Mouse (Mus musculus) heart, postnatal 10 days (tissue): ENCODE results near the gene Rev3l. TPM values are rescaled to one million over a fixed set of nuclear protein-coding genes. Genes with fewer than 3 reads are reported as not detected.

Experiments
- DNase-seq, 2 experiments: peaks; one replicate each; pipeline ENCODE4 v3.0.0; 2021
- intact Hi-C: fragments of 180-260 bp; cut with DNase I; formaldehyde crosslinking; loops from one replicate; pipeline ENCODE4 v1.15.1; 2025
- total RNA-seq, 2 experiments: library from RNA; stranded (reverse); gene quantifications; 2 replicates each; pipeline ENCODE4 v1.2.3; 2021

Rev3l gene
- total RNA-seq = 10 to 100 TPM; 23.1 to 30.5 TPM

DNA sequence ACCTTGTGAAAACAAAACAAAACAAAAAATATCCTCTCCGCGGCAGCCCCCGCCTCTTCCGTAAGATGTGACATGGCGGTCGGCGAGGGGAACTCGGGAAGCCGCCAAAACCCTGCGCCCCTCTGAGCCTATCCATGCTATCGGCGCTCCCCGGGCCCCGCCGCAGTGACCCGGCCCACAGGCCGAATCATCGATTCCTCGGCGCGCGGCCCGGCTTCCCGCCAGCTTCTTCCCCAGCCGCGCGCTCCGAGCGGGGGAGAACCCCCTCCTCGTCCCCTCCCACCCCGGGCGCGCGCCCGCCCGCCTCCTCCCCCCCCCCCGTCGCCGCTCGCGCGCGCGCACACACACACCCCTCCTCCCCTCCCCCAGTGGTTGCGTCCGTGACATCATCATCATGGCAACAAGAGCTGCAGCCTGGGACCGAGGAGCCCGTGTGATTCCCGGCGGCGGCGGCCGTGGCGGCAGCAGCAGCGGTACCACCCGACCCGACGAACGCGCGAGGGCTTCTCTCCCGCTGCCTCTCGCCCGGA lies at the start of gene Rev3l:
Gene Rev3l (plus strand): TSS at position 383 of the 530 bp plus-strand sequence.
- DNase-seq = peak; percentile 93 to 95
- intact Hi-C loops = loop anchor here (2.0 to 5.0 kb wide), 5 partner anchors 84 to 560 kb away; partner anchors contain the start of gene Traf3ip2

DNA sequence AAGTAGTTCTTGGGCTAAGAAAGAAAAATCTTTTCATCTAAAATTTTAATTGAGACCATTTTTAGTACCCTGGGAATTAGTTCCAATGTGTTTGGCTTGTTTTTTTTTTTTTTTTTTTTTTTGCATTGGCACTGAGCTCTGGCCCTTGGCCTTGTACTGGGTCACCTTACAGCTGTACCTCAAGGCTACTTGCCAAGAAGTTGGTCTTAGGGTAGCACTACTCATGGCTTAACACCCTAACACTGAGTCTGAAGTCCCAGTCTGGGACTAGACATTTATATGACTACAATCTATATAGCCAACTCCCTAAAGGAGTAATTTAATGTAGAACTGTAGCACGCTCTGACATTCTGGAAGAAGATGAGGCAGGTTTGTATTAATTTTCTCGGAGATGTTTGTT lies 49.4 kb upstream of the Rev3l start:
- intact Hi-C loops = no loop called here
- no peak for DNase-seq

DNA sequence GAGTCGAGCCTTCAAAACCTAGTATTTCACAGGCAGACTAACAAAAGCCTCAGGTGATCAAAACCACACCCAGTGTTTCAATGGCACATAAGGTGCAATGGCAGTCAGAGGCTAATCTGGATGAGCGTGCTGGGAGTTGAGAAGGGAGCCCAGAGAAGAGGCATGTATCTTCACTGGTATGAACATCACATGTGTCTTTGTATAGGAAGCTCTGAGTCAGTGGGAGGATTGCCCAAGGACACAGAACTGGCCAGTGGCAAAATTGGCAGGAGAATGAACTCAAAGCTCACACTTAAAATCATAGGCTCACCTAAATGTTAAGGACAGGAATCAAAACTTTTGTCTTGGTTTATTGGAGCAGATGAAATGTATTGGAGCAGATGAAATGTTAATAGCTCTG lies 48.4 kb upstream of the Rev3l start:
- intact Hi-C loops = no loop called here
- DNase-seq = no peak

DNA sequence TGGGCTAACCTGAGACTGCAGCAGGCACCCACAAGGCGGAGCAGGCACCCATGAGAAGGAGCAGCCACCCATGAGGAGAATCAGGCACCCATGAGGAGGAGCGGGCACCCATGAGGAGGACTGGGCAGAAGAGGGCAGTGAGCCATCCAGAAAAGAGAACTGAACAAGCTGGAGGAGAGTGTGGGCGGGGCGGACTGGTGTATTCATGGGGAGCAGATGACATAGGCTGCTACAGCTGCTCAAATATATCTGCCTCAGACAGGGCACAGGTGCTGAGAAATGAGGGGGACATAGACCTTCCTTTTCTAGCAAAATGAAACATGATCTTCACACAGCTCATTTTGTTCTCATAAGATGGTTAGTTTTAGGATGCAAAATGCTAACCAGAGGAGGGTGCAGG lies 45.1 kb upstream of the Rev3l start:
- intact Hi-C loops = no loop called here
- no peak for DNase-seq

DNA sequence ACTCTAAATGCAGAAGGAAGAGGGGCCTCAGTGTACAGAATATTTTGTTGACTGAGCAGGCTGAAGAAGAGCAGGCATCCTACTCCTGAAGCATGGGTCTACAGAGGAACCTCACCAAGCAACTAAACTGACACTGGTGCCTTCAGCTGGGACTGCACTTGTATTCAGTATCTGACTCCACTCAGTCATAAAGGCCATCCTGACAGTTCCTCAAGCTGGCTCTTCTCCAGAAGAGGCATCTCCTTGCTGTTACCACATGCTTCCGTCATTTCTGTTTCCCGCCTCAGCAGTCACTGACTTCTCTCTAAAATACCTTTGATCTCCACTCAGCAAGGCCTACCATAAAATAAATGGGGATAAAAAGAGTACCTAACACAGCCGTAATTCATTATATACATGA lies 44.1 kb upstream of the Rev3l start:
- intact Hi-C loops = no loop called here
- DNase-seq = no peak

DNA sequence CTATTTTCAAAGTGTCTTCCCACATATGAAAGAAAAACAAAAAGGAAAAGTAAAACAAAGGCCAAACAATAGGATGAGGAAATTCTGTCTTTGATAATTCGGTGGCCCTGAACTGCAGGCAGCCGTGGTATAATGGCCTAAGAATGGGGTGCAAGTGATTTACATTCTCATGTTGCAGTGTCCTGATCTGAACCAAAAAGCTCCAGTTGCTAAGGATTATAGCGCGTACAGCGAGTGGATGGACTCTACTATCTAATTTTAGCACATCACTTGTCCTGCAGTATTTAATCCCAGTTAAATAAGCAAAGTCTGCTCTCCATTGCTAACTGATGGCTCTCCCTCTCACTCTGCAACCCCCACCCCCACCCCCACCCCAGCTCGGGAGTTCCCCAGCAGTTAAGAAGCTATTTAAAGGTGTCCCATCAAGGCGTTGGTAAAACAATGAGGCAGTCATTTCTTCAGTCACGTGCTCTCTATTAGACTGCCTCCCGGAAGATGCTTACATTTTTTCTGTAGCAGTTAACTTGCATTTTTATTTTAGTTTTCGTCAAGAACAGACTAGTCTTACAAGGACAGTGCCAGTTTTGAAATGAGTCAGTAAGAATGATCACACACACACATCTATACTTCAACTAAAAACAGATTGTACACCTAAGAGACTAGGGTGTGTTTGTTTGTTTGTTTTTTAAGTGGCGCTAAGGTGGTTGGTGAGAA lies 40.4 kb upstream of the Rev3l start:
- intact Hi-C loops = no loop called here
- no peak for DNase-seq

DNA sequence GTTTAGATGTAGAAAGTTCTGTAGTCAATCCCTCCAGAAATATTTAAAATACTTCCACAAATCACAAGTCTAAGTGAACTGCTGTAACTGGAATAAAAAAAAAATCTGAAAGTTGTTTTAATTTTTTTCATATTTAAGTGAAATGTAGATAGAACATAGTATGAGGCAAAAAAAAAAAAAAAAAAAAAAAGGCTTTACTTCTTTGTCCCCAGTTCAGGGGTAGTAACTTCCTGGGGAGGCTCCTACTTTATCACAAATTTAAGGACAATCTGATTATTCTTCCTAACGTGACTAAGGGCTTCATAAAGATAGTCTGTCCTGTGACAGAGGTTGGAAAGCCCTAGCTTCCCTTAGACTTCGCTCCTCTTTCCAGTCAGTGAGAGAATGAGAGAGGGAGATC lies 39.8 kb upstream of the Rev3l start:
- intact Hi-C loops = no loop called here
- no peak for DNase-seq

DNA sequence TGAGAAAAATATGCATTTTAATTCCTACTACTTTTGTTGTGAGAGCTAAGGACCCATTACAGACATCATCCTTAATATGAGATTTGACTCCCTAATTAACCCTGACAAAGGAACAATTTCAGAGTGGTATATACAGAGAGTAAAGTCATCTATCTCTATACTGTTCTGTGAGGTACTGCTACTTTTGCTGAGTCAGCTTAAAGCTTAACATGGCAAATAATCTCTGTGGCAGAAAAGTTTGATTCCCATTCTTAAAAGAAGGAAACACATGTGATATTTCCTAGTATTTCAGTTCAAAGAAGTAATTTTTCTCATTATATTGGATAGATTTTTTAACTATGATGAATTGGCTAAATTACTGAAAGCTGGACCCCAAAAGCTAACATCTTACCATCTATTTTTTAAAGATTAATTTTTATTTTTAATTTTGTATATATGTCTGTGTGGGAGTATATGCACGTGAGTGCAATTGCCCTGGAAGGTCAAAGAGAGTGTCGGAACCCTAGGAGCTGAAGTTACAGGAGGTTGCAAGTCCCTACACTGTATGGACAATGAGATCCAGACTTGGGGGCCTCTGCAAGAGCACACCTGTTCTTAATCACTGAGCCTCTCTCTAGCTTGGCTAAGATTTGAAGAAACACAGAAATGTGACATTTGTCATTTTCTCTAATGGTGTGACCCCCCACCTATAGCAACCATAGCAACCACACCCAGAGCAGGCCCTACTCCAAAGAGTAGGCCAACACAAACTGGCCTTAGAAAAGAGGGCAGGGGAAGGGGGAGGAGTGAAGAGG lies 24.0 kb upstream of the Rev3l start:
- DNase-seq = no peak
- intact Hi-C loops = no loop called here

DNA sequence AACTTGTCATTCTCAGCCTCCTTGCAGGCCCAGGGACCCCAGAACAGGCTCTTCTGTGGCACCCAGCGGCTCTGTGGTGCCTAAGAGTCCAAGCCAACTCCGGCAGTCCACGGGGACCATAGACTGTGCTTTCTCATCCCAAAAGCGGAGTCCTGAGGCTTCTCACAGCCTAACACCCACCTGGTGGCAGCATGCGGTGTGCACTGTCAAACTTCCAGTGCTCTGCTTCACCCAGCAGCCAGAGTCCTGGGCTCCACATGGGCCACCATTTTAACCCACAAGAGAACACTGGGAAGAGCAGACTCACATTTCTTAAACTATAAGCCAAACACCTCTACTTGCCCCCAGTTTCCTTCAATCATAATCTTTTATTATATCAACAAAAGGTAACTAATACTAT lies 15.0 kb upstream of the Rev3l start:
- intact Hi-C loops = no loop called here

DNA sequence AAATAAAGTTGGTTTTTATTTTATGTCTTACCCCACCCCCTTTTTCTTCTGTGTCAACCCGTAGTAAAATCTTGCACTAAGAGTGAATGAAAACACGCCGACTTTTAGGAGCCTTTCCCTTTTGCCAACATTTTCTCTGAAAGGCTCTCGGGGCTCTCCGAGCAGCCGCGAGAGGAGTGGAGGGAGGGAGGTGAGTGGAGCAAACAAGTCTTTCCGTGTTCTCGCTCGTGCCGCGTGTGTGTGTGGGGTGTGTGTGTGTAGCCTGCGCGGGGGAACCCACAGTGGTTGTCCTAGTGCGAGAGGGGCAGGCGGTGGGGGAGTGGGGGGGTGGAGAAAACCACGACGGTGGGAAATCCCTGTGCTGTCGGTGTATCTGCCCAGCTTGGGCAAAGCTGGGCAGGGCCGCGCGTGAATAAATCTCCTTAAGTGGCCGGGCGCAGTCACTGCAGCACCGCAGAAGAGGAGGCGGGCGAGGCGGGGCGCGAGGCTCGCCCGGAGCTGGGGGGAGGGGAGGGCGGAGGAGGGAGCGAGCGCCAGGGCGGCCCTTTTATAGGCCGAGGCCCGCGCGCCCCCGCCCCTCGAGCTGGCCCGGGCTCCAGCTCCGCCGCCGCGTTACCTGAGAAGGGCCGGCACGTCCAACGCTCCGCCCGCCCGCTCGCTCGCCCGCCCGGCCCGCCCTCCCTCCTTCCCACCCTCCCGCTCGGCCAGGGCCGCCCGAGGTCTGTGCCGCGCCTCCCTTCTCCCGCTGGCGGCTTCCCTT lies 762 bp upstream of the Rev3l start:
- intact Hi-C loops = loop anchor here (5.0 kb wide), 4 partner anchors 84 to 559 kb away; no protein-coding TSS in a partner anchor

More for the DNA sequence above, 15.0 kb upstream of the Rev3l start:
- no peak for DNase-seq

DNA sequence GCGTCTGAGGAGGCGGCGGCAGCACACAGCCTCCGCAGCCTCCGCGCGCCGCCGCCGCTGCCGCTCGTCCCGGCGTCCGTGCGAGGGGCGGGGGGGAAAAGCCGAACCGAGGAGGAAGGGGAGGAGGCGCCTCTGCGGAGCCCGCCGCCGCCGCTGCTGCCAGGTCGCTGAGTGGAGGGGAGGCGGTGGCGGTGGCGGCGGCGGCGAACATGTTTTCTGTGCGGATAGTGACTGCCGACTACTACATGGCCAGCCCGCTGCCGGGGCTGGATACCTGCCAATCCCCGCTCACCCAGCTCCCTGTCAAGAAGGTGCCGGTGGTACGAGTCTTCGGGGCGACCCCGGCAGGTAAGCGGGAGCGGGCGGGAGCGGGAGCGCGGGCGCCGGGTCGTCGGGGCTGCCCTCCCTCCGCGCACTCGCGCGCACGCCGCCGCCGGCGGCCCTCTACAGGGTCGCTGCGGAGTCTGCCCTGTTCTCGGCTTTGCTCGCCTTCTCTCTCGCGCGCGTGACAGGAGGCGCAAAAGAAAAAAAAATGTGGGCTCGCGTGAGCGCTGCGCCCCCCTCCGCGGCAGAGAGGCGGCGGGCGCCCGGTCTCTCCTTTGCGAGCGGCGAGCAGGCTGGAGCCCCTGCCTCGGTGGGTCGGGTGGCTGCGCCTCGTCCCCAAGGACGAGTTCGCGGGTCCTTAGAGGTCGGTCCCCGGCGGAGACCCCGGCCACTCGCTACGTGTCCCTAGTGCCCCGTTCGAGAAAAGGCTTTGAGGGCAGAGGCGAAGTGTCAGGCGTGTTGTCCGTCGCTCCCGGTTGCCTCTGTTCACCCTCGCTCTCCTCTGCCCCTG lies 565 bp downstream of the Rev3l start:
- peak; percentile 84 to 85 for DNase-seq
- intact Hi-C loops = loop anchor here (2.0 to 5.0 kb wide), 5 partner anchors 85 to 560 kb away; partner anchors contain the start of gene Traf3ip2

More for the DNA sequence above, 762 bp upstream of the Rev3l start:
- peak; percentile 93 for DNase-seq

DNA sequence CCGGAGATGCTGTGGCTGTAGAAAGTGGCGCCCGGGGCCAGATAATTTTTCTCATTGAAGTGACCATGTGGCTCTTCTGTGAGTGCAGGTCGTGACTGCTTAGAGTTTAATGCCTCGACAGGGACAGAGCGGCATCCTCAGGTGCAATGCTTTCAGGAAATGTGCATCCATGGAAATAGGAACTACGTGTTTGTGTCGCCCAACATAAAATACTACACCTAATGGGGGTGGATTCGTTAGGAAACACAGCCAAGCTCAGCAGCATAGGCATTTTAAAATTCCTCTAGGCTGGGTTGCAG lies 1.1 kb downstream of the Rev3l start:
- intact Hi-C loops = loop anchor here (2.0 to 5.0 kb wide), 5 partner anchors 86 to 561 kb away; partner anchors contain the start of gene Traf3ip2

DNA sequence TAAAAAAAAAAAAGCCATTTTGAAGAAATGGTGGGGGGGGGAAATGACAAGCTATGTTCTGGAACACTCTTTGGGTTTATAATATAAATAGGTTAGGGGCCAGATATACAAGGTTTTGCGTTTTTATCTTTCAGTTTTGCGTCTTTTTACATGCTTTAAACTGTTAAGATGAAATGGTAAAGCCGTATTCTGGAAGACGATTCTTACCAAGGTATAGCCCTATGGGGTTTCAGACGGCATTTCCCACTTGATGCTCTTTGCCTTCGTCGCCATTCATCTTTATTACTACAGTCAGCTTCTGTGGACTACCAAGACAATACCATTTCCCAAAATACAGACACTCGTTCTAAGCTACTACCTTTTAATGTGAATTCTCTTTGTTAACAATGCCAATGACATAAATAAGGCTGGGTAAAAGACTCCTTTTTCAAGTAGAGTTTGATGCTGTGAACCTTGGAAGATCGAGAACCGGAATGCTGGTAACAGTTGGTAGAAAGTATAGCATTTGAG lies 1.6 kb downstream of the Rev3l start:
- intact Hi-C loops = loop anchor here (2.0 to 5.0 kb wide), 5 partner anchors 86 to 561 kb away; partner anchors contain the start of gene Traf3ip2
- DNase-seq = no peak

More for the DNA sequence above, 1.1 kb downstream of the Rev3l start:
- no peak for DNase-seq

DNA sequence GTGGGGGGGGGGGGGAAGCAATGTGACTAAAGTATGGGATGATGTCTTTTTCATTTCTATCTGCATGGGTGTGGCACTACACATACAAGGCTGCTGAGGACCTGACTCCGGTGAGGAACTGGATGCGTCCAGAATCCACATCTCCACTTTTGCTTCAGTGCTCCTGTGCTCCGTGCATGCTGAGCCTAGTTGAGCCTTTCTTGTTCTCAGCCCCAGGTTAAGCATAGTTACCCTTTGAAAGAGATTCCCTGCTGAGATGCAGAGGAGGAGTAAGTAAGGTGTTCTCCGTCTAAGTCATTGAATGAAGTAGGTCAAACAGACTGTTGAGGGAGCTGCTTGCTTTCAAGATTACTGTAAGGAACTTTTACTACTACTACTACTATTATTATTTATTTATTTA lies 4.3 kb downstream of the Rev3l start:
- intact Hi-C loops = no loop called here
- DNase-seq = no peak

DNA sequence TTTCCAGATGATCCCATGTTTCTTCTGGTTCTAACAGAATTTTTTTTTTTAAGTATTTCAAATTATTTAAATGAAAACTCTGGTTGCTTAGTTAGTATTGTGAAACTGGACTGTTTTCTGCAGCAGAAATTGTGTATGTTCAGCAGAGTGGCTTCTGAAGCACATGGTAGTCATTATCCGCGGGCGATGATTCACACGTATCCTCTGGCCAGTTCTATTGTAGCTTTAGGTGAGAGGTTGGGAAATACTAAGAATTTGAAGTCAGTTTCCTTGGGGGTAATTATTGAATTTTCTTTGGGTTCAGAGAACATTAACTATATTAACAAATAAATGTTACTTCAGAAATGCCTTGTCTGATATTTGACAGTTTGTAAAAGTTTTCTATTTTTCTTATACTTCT lies 10.1 kb downstream of the Rev3l start:
- intact Hi-C loops = no loop called here
- no peak for DNase-seq

DNA sequence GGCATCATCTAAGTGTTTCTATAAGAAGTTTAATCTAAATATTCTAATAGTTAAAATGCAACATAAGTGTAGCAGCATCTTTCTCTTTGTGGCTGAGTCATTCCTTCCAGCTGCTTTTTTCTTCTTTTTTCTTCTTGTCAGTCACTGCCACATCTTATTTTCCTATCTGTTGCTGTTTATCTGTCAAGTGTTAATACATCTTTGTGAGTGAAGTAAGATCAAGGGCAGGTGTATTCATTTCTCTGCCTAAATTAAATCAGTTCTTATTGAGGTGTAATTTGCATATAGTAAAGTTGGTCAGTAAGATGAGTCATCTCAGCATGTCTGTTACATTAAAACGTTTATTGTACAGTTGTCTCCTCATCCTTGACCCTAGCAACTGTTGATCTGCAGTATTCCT lies 32.8 kb downstream of the Rev3l start:
- no peak for DNase-seq
- intact Hi-C loops = no loop called here

DNA sequence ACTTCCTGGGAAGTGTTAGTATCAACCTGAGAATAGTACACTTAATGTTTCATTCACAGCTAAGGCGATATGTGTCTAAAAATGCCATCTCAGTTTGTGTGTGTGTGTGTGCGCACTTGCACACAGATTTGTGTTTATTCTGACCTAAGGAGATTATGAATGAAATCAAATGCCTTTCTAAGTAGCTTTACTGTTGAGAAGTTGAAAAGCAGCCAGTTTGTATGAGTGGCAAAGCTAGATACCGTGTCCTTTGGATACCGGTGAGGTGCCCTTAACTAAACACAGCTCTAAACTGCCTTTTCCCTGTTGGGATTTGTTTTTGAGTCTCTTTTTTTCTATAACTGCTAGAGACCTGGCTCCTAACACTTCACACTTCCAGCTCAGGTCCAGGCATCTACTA lies 34.8 kb downstream of the Rev3l start:
- peak; percentile 21 to 22 for DNase-seq
- intact Hi-C loops = no loop called here

DNA sequence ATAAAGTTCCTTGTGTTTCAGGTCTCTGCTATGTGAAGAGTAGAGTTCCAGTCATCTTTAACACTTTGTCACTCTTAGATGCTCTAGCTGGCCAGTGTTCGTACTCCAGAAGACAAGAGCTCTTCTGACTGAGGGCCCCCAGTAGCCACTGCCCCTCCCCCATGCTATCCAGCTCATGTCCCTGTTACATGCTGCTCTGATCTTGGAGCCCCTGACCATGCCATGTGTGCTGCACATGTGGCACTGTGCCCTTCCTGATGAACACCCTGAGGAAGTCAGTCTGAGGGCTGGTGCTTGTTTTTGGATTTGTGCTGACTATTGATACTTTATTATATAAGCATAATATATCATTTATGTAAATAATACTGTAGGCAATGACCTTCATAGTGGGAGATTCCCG lies 40.3 kb downstream of the Rev3l start:
- intact Hi-C loops = no loop called here
- no peak for DNase-seq

DNA sequence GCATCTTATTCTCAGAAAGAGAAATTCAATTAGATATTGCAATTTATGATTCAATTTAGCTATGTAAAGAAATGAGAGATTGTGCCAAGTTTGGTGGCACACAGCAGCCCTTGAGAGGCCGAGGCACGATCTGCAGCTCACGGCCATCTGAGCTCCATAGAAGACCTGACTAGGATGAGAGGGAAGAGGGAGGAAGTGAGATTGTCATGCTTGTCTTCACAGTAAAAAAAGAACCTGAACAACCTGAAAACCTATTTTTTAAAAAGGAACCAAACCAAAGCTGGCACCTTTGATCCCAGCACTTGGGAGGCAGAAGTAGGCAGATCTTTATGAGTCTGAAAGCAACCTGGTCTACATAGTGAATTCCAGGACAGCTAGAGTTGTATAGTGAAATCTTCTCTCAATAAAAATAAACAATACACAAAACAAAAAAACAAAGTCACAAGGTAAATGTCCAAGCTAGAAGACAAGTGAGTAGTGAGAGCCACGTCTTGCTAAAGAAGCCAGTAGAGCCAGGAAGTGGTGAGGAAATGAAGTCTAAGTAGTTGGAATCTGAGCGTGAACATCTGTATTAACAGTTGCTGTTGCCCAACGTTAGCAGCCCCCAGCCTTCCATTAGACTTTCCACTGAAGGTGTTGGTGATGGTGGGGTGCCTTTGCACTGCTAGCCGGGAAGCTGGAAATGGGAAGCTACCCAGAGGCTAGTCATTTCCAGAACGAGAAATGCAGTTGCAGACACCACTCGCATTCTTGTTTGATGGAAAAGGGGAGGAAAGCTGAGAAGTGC lies 42.2 kb downstream of the Rev3l start:
- no peak for DNase-seq
- intact Hi-C loops = no loop called here
